Mouse (Mus musculus) ES-E14 (cell line): ENCODE measurements around the gene Sept9.

Experiments
- HCFC1 ChIP-seq: IDR thresholded peaks from 2 replicates; pipeline ENCODE4 v1.6.1; 2012; ENCODE audit warnings: low read length, inconsistent platforms, borderline replicate concordance; ENCODE audit not compliant: insufficient read depth
- ZC3H11A ChIP-seq: IDR thresholded peaks from 2 replicates; pipeline ENCODE4 v1.6.1; 2012; ENCODE audit warnings: low read depth, mild to moderate bottlenecking, inconsistent platforms, low read length, borderline replicate concordance

GRCm38 (mm10) chr11:117201846-117202245 lies 2.4 kb downstream of the Sept9 start:
- TF ChIP-seq HCFC1: no peak
- TF ChIP-seq ZC3H11A: no peak
